Mouse (Mus musculus) embryonic facial prominence, embryonic 14.5 days (tissue): ENCODE measurements around the gene Nek6. TPM values are rescaled to one million over a fixed set of nuclear protein-coding genes. Genes with fewer than 3 reads are reported as not detected.
A peak's percentile ranks its signal among the peaks of the same experiment; 100 is the strongest.

Experiments used
- ATAC-seq: fragments of 200-750 bp; cut with Nextera tagmentation; 2 replicates; pipeline ENCODE4 v1.8.0; 2017; ENCODE audit warnings: low read depth, moderate number of reproducible peaks, moderate TSS enrichment
- DNase-seq: peaks from one replicate; pipeline ENCODE4 v3.0.0-alpha.2; 2015; ENCODE audit warnings: low spot score
- H3K27ac ChIP-seq: fragments of 300-500 bp; sonication (generic); replicated peaks from 2 replicates; pipeline ENCODE4 v1.5.1; 2014; ENCODE audit warnings: low read depth, mild to moderate bottlenecking, low read length, moderate library complexity
- H3K27me3 ChIP-seq: fragments of 300-500 bp; sonication (generic); replicated peaks from 2 replicates; pipeline ENCODE4 v1.6.1; 2014; ENCODE audit warnings: low read length; ENCODE audit not compliant: control insufficient read depth, insufficient read depth
- H3K36me3 ChIP-seq: fragments of 300-500 bp; sonication (generic); 2 replicates; pipeline ENCODE4 v1.6.1; 2014; ENCODE audit warnings: low read length, mixed read lengths; ENCODE audit not compliant: control insufficient read depth, insufficient read depth
- H3K4me1 ChIP-seq: fragments of 300-500 bp; sonication (generic); 2 replicates; pipeline ENCODE4 v1.6.1; 2014; ENCODE audit warnings: antibody characterized with exemption, low read length; ENCODE audit not compliant: control insufficient read depth, insufficient read depth
- H3K4me2 ChIP-seq: fragments of 300-500 bp; sonication (generic); 2 replicates; pipeline ENCODE4 v1.6.1; 2014; ENCODE audit warnings: low read depth, mild to moderate bottlenecking, low read length, moderate library complexity, mixed read lengths
- H3K4me3 ChIP-seq: fragments of 300-500 bp; sonication (generic); 2 replicates; pipeline ENCODE4 v1.5.1; 2014; ENCODE audit warnings: low read depth, mild to moderate bottlenecking, low read length
- H3K9ac ChIP-seq: fragments of 300-500 bp; sonication (generic); 2 replicates; pipeline ENCODE4 v1.6.1; 2014; ENCODE audit warnings: low read depth, mild to moderate bottlenecking, low read length, moderate library complexity, mixed read lengths
- H3K9me3 ChIP-seq: fragments of 300-500 bp; sonication (generic); 2 replicates; pipeline ENCODE4 v1.6.1; 2016; ENCODE audit warnings: low read length; ENCODE audit not compliant: control insufficient read depth
- WGBS: fragments of 180-500 bp; shearing (Covaris S2); extraction: QIAGEN DNeasy Blood & Tissue Kit; methylation state at CpG from one replicate; pipeline ENCODE4 v1.1.7; 2014; 5-methylcytosine and 5-hydroxymethylcytosine counted together
- polyA plus RNA-seq: library from polyadenylated mRNA; unstranded; fragments of >200 nt; fragmentation: Nextera tagmentation; extraction: Ambion mirVana; gene quantifications from 2 replicates; pipeline ENCODE4 v1.2.1, GENCODE M21; 2014

The Nek6 gene
- polyA plus RNA-seq = 95.1 and 117 TPM in 2 replicates

DNA sequence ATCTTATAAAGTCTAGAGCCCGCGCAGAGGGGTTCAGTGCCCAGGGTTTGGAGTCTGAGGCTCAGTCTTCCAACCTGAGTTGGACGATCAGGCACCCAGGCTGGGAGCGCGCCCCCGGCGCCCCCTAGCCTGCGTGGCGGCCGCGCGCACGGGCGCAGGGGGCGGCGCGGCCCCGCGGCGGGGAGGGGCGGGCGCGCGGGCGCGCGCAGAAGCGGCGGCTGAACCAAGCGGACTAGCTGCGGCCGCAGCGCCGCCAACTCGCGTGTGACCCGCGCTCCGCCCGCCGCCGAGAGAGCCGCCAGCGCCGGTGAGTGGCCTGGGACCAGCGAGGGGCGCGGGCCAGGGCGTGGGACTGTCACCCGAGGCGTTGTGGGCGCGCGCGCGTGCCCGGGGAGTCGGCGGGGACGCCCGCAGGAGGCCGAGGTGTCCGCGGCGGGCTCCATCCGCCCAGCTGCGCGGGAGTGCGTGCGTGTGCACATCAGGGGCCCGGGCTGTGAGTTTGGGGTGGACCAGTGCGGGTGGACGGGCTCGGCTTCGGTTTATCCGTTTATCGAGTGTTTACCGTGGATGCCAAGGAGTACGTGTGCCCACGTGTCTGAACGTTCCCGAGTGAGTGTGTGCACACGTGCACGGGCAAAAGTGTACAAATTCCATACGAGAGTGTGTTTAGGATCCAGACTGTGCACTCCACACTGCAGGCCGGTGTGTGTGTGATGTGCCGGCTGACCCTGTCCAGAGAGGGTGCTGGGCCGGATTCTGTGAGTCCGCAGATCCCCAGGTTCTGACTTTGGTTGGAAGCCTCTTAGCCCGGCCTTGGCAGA lies at the start of gene Nek6:
Nek6 (plus strand) TSS at position 157 of the 821 bp plus-strand sequence.
- Histone ChIP-seq H3K27ac (peak within 1 kb of the TSS; percentile 93), H3K9ac (peak within 1 kb of the TSS; percentile 96), H3K36me3 (no peaks in the 10 kb centered on the region), H3K4me2 (peak within 1 kb of the TSS; percentile 65), H3K4me1 (peaks cover 31% of the 10 kb centered on the region), H3K27me3 (no peaks in the 10 kb centered on the region), H3K9me3 (no peaks in the 10 kb centered on the region), H3K4me3 (peak within 1 kb of the TSS; percentile 78)
- ATAC-seq (peak; percentile 76), DNase-seq (peak; percentile 83)
- under 1% methylated on average over 52 of the region's 90 CpGs for WGBS

- peak; percentile 52 for DNase-seq
- Histone ChIP-seq H3K27me3 (no peaks in the 10 kb centered on the region), H3K36me3 (no peaks in the 10 kb centered on the region), H3K9ac (no peak overlapping the region), H3K4me3 (no peak overlapping the region), H3K9me3 (no peaks in the 10 kb centered on the region), H3K27ac (no peak overlapping the region), H3K4me1 (peaks cover 7% of the 10 kb centered on the region), H3K4me2 (no peak overlapping the region)
- 52% methylated on average over 3 of the region's 3 CpGs for WGBS
- ATAC-seq = no peak; the same call in 1 of the 2 replicates
These were observed 49.1 kb upstream of the Nek6 start for GRCm38 (mm10) chr2:38462323-38462722.

- DNase-seq (no peak), ATAC-seq (no peak)
- Histone ChIP-seq H3K4me2 (no peak overlapping the region), H3K4me1 (no peaks in the 10 kb centered on the region), H3K9ac (no peak overlapping the region), H3K27me3 (no peaks in the 10 kb centered on the region), H3K36me3 (no peaks in the 10 kb centered on the region), H3K4me3 (no peak overlapping the region), H3K27ac (no peak overlapping the region), H3K9me3 (no peaks in the 10 kb centered on the region)
- WGBS = 85% methylated on average over 4 of the region's 4 CpGs
These were observed 42.6 kb upstream of the Nek6 start for GRCm38 (mm10) chr2:38468845-38469244.

DNA sequence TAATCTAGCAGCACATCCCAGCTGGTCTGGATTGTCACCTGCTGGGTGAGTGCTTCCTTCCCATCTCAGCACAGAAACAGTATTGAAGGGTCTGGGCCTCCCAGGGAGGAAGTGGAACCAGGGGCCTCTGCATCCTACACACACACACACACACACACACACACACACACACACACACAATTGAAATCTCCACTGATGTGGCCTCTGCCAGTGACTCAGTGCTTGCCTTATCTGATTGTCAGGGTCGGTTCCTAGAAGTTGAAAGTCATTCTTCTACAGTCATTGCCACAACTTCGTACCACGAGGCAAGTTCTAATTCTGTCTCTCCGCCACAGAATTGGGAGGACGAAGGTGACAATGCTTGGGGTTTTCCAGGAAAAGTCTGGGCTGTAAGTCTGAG lies 39.7 kb upstream of the Nek6 start:
- ATAC-seq (no peak), DNase-seq (no peak)
- Histone ChIP-seq H3K4me3 (no peak overlapping the region), H3K9me3 (no peaks in the 10 kb centered on the region), H3K9ac (no peak overlapping the region), H3K36me3 (no peaks in the 10 kb centered on the region), H3K4me2 (no peak overlapping the region), H3K27me3 (no peaks in the 10 kb centered on the region), H3K27ac (no peak overlapping the region), H3K4me1 (no peaks in the 10 kb centered on the region)
- WGBS = 83% methylated on average over 5 of the region's 5 CpGs

DNA sequence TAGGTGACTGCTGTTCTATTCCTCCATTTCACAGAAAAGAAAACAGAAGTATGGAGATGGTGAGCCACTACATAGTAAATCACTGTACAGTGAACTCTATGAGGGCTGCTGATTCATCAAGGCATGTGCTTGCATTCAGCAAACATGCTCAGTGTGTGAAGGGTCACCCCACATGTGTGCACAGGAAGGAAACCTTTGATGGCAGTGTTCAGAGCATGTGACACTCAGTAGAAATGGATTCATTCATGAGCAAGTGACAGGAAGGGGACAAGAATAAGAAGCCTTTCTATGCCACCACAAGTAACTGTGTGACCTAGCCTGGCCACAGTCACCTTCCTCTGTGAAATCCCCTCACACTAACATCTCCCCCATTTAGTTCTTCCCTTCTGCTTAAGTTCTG lies 38.6 kb upstream of the Nek6 start:
- Histone ChIP-seq H3K36me3 (no peaks in the 10 kb centered on the region), H3K4me2 (no peak overlapping the region), H3K9ac (no peak overlapping the region), H3K27ac (no peak overlapping the region), H3K27me3 (no peaks in the 10 kb centered on the region), H3K4me3 (no peak overlapping the region), H3K9me3 (no peaks in the 10 kb centered on the region), H3K4me1 (no peaks in the 10 kb centered on the region)
- no peak for ATAC-seq
- no peak for DNase-seq

DNA sequence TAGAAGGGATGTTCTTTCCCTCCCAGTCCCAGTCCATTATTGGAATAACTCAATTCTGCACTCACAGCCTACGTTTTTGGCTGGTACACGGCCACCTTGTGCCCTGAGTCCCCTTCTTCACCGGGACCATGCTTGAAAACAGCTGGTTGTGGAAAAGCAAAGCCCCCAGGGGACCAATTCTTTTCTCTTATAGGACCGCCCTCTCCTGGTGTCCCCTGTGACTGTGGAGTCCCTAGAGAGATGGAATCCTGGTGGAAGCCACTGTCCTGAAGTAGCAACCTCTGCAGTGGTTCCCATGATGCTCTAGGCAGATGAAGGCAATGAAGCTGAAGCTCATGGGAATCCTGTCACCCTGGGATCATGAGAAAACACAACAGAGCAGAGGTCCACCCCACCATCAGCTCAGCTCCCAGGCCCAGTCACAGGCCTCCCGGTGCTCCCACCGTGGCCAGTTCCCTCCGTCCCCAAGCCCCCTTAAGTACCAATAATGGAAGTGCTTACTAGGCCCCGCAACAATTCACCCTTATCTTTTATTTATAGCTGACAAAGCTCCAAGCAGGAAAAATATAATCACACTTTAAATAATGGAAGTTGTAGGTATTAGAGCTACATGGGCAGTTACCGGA lies 34.5 kb upstream of the Nek6 start:
- H3K27me3 ChIP-seq = no peaks in the 10 kb centered on the region
- peak; percentile 17 for DNase-seq
- H3K27ac ChIP-seq = no peak overlapping the region
- H3K4me2 ChIP-seq = no peak overlapping the region
- ATAC-seq = no peak
- H3K9me3 ChIP-seq = no peaks in the 10 kb centered on the region
- no peaks in the 10 kb centered on the region for H3K4me1 ChIP-seq
- no peaks in the 10 kb centered on the region for H3K36me3 ChIP-seq
- H3K9ac ChIP-seq = no peak overlapping the region
- 77% methylated on average over 9 of the region's 9 CpGs for WGBS
- H3K4me3 ChIP-seq = no peak overlapping the region

GRCm38 (mm10) chr2:38477497-38477873 lies 34.0 kb upstream of the Nek6 start:
- DNase-seq (no peak), ATAC-seq (no peak)
- Histone ChIP-seq H3K9me3 (no peaks in the 10 kb centered on the region), H3K4me2 (no peak overlapping the region), H3K27me3 (no peaks in the 10 kb centered on the region), H3K4me3 (no peak overlapping the region), H3K36me3 (no peaks in the 10 kb centered on the region), H3K9ac (no peak overlapping the region), H3K4me1 (no peaks in the 10 kb centered on the region), H3K27ac (no peak overlapping the region)
- 90% methylated on average over 9 of the region's 9 CpGs for WGBS

GRCm38 (mm10) chr2:38478683-38479082 lies 32.8 kb upstream of the Nek6 start:
- no peaks in the 10 kb centered on the region for H3K4me1 ChIP-seq
- H3K27ac ChIP-seq = no peak overlapping the region
- no peak overlapping the region for H3K4me3 ChIP-seq
- no peaks in the 10 kb centered on the region for H3K27me3 ChIP-seq
- ATAC-seq = no peak
- 90% methylated on average over 4 of the region's 4 CpGs for WGBS
- no peaks in the 10 kb centered on the region for H3K36me3 ChIP-seq
- no peak overlapping the region for H3K9ac ChIP-seq
- DNase-seq = no peak
- H3K4me2 ChIP-seq = no peak overlapping the region
- no peaks in the 10 kb centered on the region for H3K9me3 ChIP-seq

DNA sequence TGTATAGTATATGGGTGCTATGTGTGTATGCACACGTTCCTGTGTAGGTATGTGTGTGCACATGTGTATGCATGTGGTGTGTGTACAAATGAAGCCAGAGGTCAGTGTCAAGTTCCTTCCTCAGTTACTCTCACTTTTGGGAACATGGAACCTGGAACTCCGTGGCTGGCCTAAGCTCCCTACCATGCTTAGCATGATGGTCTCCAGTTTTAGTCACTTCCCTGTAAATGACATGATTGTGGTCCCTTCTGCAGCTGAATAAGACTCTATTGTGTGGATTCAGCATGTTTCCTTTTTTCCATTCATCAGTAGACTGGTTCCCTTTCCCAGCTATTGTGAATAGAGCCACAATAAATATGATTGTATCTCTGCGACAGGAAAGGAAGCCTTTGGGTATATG lies 31.9 kb upstream of the Nek6 start:
- H3K27ac ChIP-seq = no peak overlapping the region
- 84% methylated on average over 3 of the region's 3 CpGs for WGBS
- H3K4me2 ChIP-seq = no peak overlapping the region
- H3K4me3 ChIP-seq = no peak overlapping the region
- DNase-seq (no peak), ATAC-seq (no peak)
- no peaks in the 10 kb centered on the region for H3K9me3 ChIP-seq
- H3K9ac ChIP-seq = no peak overlapping the region
- no peaks in the 10 kb centered on the region for H3K36me3 ChIP-seq
- H3K4me1 ChIP-seq = no peaks in the 10 kb centered on the region
- H3K27me3 ChIP-seq = no peaks in the 10 kb centered on the region
